Mouse (Mus musculus) right cerebral cortex, adult 18-20 months (tissue): ENCODE measurements around the gene Trpm8.

Experiments
- DNase-seq: peaks from one replicate; pipeline ENCODE4 v3.0.0; 2022; ENCODE audit warnings: mixed read lengths

The Trpm8 gene

GRCm38 (mm10) chr1:88286136-88286845 lies 8.8 kb downstream of the Trpm8 start:
- DNase-seq: no peak

DNA sequence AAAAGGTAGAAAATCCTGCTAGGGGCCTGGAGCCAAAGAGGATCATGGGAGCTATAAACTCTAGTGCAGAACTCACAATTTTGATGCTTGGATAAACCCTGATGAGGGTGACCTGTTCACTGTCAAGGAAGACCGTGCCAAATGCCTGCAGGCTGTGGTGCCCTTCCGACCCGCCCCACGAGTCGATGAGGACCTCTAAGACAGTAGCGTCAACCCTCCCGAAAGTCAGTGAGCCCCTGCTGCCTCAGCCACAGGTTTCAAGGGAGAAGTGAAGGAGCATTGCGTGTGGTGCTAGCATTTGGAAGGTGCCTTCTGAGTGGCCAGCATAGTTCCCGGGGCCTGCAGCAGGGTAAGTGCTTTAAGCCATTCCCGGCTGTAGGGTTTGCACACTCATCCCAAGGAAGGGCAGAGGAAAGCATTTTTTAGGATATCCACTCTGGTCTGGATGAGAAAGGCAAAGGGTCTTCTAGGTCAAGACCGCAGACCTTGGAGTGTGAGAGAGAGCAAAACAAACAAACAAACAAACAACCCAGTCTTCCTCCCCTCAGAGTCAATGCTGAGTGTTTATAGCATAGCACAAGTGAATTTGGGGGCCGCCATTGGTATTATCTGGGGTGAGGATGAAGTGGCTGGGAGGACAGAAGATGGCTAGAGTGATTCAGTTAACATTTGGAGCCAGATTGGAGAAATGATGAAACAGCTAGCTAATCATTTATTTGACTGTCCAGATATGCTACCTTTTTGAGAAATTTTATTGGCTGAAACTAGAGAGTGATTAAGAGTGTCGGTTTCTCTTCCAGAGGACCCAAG lies 9.6 kb downstream of the Trpm8 start:
- no peak for DNase-seq

DNA sequence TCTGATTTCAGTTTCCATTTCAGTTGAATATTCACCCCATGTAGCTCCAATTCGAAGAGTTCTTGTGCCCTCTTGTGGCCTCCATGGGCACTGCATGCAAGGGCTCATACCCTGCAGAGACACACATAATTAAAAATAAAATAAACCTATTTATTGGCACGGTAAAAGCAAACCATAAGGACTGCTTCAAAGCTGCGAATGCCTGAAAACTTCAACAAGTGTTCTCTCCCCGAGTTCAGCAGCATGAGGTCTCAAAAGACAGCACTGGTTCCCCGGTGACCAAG lies 10.2 kb downstream of the Trpm8 start:
- no peak for DNase-seq

DNA sequence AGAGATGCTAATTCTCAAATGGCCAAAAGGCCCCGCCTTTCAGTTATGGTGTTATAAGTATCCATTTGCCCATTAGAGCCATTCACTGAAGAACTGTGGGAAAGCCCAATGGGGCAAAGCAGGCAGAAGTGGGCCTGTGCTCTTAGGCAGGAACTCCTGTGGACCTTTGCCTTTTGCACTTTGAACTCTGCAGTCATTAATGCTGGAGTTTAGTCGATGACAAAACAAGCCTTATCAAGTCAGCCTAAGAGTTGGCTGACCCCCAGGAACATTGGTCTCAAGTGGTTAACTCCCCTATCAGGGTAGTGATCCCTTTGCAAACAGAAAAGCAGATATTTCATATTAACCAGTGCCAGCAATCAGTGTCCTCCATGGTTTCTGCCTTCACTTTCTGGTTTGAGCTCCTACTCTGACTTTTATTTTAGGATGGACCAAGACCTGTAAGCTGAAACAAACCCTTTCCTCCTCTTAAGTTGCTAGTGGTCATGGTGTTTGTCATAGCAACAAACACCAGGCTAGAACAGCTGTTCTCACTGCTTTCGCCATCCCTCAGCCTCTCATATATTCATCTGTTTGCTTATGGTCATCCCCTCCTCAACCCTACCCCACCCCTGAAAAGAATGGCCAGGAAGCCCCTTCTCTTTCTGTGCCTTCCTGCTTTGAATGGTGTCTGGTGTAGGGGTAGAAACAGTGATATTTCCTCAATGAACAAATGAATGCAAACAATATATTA lies 10.8 kb downstream of the Trpm8 start:
- DNase-seq: no peak

DNA sequence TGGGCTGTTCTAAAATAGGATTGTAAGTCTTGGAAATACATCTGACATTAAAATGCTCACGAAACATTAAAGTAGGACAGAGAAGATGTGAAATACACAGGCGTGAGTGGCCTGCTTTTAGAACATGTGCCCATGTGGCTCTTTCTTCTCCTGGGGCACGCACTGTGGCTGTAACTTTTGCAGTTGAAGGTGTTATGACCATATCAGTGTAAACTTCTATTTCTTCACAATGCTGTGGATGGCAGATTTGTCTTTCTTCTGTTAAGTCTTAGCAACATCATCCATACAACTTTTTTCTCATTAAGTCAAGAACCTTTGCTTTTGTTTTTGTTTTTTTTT lies 11.3 kb downstream of the Trpm8 start:
- DNase-seq: no peak

DNA sequence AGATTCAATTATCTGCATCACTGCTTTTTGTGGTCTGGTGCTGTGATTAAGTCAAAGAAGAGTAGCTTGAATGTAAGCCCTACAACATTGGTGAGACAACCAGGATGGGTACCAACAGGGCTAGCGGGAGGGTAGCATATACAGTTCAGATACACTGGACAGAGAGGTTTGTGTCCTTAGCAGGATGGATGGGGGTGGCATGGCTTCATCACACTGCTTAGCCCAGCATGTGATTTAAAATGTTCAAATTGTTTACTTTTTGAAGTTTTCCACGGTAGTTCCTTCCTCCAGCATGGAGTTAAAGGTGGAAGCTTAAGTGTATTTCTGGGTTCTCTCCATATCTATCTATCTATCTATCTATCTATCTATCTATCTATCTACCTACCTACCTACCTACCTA lies 11.7 kb downstream of the Trpm8 start:
- DNase-seq: no peak

GRCm38 (mm10) chr1:88289917-88290316 lies 12.5 kb downstream of the Trpm8 start:
- DNase-seq: no peak

- DNase-seq: no peak
Measured at GRCm38 (mm10) chr1:88290511-88290910, 13.1 kb downstream of the Trpm8 start.

DNA sequence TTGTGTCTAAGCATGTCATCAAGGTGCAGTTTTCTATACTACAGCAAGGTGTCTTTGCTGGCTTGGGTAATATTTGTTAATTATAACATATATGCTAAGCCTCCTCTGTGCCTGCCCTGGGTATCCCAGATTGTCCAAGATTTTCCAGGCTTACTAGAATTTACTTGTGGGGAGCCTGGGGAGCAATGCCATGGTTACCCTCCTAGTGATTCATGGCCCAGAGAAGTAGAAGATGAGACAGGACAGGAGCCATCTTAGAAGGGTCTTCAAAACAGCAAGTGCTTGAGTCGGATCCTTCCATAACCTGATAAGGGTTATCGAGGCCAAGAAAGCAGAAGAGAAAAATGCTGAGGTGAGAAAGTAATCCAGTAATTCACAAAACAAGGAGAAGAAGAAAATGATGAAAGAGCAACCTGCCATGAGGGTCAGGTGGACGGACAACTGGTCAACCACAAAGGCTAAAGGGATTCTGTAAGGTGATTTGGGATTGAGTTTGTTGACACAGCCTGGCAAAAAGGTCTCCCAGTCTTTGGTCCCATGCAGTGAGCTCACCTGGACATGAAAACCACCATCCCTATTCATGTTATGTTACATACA lies 14.0 kb downstream of the Trpm8 start:
- DNase-seq: no peak

GRCm38 (mm10) chr1:88292057-88292456 lies 14.6 kb downstream of the Trpm8 start:
- DNase-seq: no peak

DNA sequence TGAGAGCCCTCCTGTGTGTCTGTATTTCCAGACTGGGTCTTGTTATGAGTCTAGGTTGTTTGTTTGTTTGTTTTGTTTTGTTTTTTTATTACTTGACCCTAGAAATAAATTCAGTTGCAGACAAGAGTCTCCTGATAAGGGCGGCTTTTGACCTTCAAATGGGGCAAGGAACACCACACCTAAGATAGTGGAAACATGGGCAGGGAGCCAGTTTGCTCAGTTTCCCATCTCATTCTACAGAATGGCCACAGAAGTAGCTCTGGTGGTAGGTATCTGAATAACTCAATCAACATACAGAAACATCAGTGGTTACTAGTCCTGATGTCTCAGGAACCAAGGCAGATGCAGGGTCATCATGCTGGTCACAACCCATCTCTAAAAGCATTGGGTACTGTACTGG lies 17.2 kb downstream of the Trpm8 start:
- no peak for DNase-seq

DNA sequence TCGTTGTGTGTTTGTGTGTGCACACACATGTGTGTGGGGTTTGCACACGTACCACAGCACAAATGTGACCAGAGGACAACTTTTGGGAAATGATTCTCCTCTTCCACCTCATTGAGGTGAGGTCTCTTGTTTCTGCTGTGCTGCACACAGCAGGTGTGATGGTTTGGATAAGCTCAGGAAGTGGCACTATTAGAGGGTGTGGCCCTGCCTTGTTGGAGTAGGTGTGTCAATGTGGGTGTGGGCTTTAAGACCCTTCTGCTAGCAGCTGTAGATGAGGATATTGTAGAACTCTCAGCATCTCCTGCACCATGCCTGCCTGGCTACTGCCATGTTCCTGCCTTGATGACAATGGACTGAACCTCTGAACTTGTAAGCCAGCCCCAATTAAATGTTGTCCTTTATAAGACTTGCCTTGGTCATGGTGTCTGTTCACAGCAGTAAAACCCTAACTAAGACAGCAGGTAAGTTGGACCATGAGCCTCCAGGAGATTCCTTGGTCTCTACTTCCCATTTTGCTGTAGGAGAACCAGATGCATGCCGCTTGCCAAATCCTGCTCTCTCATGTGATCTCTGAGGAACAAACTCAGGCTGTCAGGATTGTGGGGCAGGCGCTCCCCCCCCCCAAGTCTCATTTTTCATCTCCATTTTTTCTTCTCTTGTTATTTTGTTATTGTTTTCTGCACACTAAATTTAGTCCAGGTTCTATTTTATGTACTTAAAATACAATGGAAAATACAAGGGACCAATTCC lies 18.9 kb downstream of the Trpm8 start:
- no peak for DNase-seq

- DNase-seq: no peak
Measured at GRCm38 (mm10) chr1:88297480-88298258, 20.2 kb downstream of the Trpm8 start.

GRCm38 (mm10) chr1:88298686-88299528 lies 21.4 kb downstream of the Trpm8 start:
- DNase-seq: no peak

DNA sequence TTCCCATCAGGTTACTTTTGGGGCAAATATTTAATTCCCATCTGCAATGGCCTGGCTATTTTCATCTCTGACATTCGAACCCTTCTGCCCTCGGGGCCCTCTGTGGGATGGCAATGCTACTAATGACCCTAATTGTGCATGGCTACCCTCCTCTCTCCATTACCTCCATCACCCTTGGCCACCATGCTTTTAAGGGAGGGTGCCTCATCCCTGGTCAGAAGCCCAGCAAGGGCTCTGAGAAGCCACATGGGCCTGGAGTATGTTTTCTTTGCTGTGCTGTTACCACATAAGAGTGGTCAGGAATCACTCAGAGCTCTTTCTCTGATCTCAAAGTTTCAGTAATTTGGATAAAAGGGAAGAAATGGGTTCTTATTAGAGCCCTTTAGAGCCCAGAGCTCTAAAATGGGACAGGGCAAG lies 22.1 kb downstream of the Trpm8 start:
- no peak for DNase-seq

- DNase-seq: no peak
Measured at GRCm38 (mm10) chr1:88300301-88301050, 23.0 kb downstream of the Trpm8 start.

GRCm38 (mm10) chr1:88301121-88302014 lies 23.9 kb downstream of the Trpm8 start:
- no peak for DNase-seq

DNA sequence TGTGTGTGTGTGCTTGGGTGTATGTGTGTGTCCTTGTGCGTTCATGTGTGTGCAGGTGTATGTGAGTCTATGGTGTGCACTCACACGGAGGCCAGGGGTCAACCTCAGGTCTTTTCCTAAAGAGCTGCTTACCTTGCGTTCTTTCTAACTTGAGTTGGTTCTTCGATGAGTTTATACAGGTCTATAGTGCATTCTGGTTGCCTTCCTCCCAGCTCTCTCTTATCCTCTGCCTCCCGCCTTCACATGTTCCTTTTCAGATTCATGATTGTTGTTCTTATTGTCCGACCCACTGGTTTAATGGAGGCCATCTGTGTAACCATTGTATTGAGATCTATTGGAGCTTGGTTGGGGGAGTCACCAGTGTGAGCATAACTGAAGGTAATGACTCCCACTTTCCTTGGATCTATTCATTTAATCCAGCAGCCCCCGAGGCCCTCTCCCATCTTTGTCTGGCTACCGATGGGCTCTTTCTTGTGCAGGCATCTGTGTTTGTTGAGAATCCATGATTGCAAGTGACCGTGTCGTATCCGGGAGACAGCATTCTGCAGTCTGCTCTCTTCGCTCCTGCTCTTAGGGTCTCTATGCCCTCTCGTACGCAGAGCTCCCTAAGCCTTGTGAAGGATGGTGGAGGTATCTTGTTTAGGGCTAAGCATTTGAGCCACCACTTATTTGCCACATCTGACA lies 24.7 kb downstream of the Trpm8 start:
- DNase-seq: no peak

GRCm38 (mm10) chr1:88303762-88304161 lies 26.3 kb downstream of the Trpm8 start:
- DNase-seq: no peak
